Mouse (Mus musculus) stomach, embryonic 14.5 days (tissue): ENCODE results near the gene Pkd1l2. TPM values are rescaled to one million over a fixed set of nuclear protein-coding genes. Genes with fewer than 3 reads are reported as not detected.

Experiments
- ATAC-seq: fragments of 200-750 bp; cut with Nextera tagmentation; 2 replicates; pipeline ENCODE4 v1.8.0; 2017; ENCODE audit warnings: low read depth, moderate TSS enrichment; ENCODE audit not compliant: insufficient number of reproducible peaks, insufficient read depth, low FRiP score
- H3K27ac ChIP-seq: fragments of 300-500 bp; sonication (generic); 2 replicates; pipeline ENCODE4 v1.5.1; 2014; ENCODE audit warnings: mild to moderate bottlenecking, low read length, moderate library complexity, mixed read lengths
- H3K27me3 ChIP-seq: fragments of 300-500 bp; sonication (generic); 2 replicates; pipeline ENCODE4 v1.6.1; 2014; ENCODE audit warnings: low read length, control low read depth, mixed read lengths; ENCODE audit not compliant: control insufficient read depth, insufficient read depth
- H3K36me3 ChIP-seq: fragments of 300-500 bp; sonication (generic); 2 replicates; pipeline ENCODE4 v1.6.1; 2014; ENCODE audit warnings: mild to moderate bottlenecking, control low read depth, low read length, moderate library complexity, mixed read lengths; ENCODE audit not compliant: control insufficient read depth, insufficient read depth
- H3K4me1 ChIP-seq: fragments of 300-500 bp; sonication (generic); 2 replicates; pipeline ENCODE4 v1.6.1; 2014; ENCODE audit warnings: low read length, control low read depth, mixed read lengths; ENCODE audit not compliant: control insufficient read depth, insufficient read depth
- H3K4me2 ChIP-seq: fragments of 300-500 bp; sonication (generic); replicated peaks from 2 replicates; pipeline ENCODE4 v1.6.1; 2014; ENCODE audit warnings: low read depth, low read length, control low read depth
- H3K4me3 ChIP-seq: fragments of 300-500 bp; sonication (generic); 2 replicates; pipeline ENCODE4 v1.5.1; 2014; ENCODE audit warnings: low read depth, low read length, control low read depth
- H3K9ac ChIP-seq: fragments of 300-500 bp; sonication (generic); replicated peaks from 2 replicates; pipeline ENCODE4 v1.6.1; 2014; ENCODE audit warnings: low read depth, mild to moderate bottlenecking, control low read depth, low read length, moderate library complexity, mixed read lengths
- H3K9me3 ChIP-seq: fragments of 300-500 bp; sonication (generic); 2 replicates; pipeline ENCODE4 v1.6.1; 2016; ENCODE audit warnings: low read depth, low read length, control low read depth; ENCODE audit not compliant: control insufficient read depth
- WGBS: fragments of 180-500 bp; shearing (Covaris S2); extraction: QIAGEN DNeasy Blood & Tissue Kit; methylation state at CpG from one replicate; pipeline ENCODE4 v1.1.7; 2014; 5-methylcytosine and 5-hydroxymethylcytosine counted together
- polyA plus RNA-seq: library from polyadenylated mRNA; unstranded; fragments of >200 nt; fragmentation: Nextera tagmentation; extraction: Ambion mirVana; gene quantifications from 2 replicates; pipeline ENCODE4 v1.2.1, GENCODE M21; 2014

Pkd1l2 gene
- polyA plus RNA-seq, 1 experiment from 2014 or later: not detected

- H3K9me3 ChIP-seq: no peaks in the 10 kb centered on the region
- H3K27me3 ChIP-seq: no peaks in the 10 kb centered on the region
- H3K4me1 ChIP-seq: no peaks in the 10 kb centered on the region
- no peak overlapping the region for H3K9ac ChIP-seq
- 82% methylated on average over 7 of the region's 7 CpGs for WGBS
- no peak overlapping the region for H3K4me2 ChIP-seq
- H3K36me3 ChIP-seq: no peaks in the 10 kb centered on the region
- H3K4me3 ChIP-seq: no peak overlapping the region
- no peak overlapping the region for H3K27ac ChIP-seq
- ATAC-seq: no peak
These were observed 3.8 kb downstream of the Pkd1l2 start for GRCm38 (mm10) chr8:117078367-117078926.

DNA sequence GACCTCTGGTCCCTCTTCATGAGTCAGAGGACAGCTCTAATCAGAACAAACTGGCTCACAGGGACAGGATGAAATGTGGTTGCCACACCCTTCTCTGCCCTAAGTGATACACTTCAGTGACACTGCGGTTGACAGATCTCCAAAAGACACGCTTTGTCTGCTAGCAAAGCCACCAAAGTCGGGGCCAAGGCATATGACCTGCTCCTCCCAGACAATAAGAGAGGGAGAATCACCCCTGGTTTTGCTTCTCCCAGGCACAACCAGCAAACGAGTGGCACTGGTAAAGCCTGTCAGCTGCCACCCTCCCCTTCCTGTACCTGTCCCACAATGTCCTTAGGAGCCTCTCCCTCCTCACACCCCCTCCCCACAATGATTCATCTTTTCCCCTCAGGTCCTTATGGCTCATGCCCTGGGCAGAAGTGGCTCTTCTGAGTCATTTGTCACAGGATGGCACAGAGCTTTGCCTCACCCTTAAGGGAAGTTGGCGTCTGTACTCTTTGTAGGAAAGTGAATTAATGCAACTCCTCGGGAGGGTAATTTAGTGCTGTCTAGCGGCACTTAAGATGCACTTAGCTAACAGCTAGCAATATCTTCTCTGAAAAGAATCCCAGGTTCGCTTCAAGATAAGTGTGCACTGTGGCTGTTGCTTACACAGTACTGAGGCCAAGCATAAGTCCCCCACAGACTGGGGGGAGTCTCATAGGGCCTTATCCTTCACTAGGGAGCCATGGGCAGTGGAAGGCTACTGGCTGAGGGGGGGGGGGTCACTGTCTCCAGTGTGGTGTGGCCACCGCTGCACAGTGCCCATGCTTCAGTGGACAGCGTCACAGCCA, 7.7 kb downstream of the Pkd1l2 start:
- Histone ChIP-seq H3K4me2 (no peak overlapping the region), H3K27ac (no peak overlapping the region), H3K36me3 (no peaks in the 10 kb centered on the region), H3K27me3 (no peaks in the 10 kb centered on the region), H3K4me1 (no peaks in the 10 kb centered on the region), H3K9ac (no peak overlapping the region), H3K4me3 (no peak overlapping the region), H3K9me3 (no peaks in the 10 kb centered on the region)
- WGBS: 68% methylated on average over 10 of the region's 10 CpGs
- no peak for ATAC-seq

GRCm38 (mm10) chr8:117069708-117070107, 12.5 kb downstream of the Pkd1l2 start:
- no peak for ATAC-seq
- WGBS: 77% methylated on average over 1 of the region's 1 CpGs
- no peak overlapping the region for H3K4me2 ChIP-seq
- H3K9me3 ChIP-seq: no peaks in the 10 kb centered on the region
- H3K9ac ChIP-seq: no peak overlapping the region
- no peaks in the 10 kb centered on the region for H3K4me1 ChIP-seq
- H3K4me3 ChIP-seq: no peak overlapping the region
- no peaks in the 10 kb centered on the region for H3K36me3 ChIP-seq
- H3K27ac ChIP-seq: no peak overlapping the region
- no peaks in the 10 kb centered on the region for H3K27me3 ChIP-seq

DNA sequence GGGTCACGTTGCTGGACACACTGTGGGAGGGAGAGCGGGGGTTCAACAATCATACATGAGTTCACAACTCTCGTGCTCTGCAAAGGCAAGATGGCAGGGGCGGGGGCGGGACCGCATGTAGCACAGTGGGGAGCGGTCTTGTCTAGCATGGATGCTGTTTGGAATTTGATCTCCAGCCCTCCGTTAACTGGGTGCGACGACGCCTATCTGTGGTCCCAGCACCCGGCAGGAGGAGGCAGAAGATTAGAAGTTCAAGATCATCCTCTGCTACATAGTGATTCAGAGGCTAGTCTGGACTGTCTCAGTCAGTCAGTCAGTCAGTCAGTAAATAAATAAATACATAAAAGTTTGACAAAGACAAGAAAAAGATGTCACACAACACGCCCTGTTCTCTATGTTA, 14.0 kb downstream of the Pkd1l2 start:
- 75% methylated on average over 13 of the region's 13 CpGs for WGBS
- Histone ChIP-seq H3K36me3 (no peaks in the 10 kb centered on the region), H3K4me3 (no peak overlapping the region), H3K27ac (no peak overlapping the region), H3K4me1 (no peaks in the 10 kb centered on the region), H3K9ac (no peak overlapping the region), H3K9me3 (no peaks in the 10 kb centered on the region), H3K4me2 (no peak overlapping the region), H3K27me3 (no peaks in the 10 kb centered on the region)
- ATAC-seq: no peak

GRCm38 (mm10) chr8:117067396-117067795, 14.9 kb downstream of the Pkd1l2 start:
- Histone ChIP-seq H3K4me2 (no peak overlapping the region), H3K27ac (no peak overlapping the region), H3K4me1 (no peaks in the 10 kb centered on the region), H3K4me3 (no peak overlapping the region), H3K9ac (no peak overlapping the region), H3K27me3 (no peaks in the 10 kb centered on the region), H3K9me3 (no peaks in the 10 kb centered on the region), H3K36me3 (no peaks in the 10 kb centered on the region)
- no peak for ATAC-seq
- WGBS: 80% methylated on average over 11 of the region's 11 CpGs

GRCm38 (mm10) chr8:117066955-117067354, 15.3 kb downstream of the Pkd1l2 start:
- H3K4me1 ChIP-seq: no peaks in the 10 kb centered on the region
- H3K4me2 ChIP-seq: no peak overlapping the region
- H3K9me3 ChIP-seq: no peaks in the 10 kb centered on the region; the same call in 1 of the 2 replicates
- 79% methylated on average over 7 of the region's 7 CpGs for WGBS
- H3K9ac ChIP-seq: no peak overlapping the region
- no peak overlapping the region for H3K4me3 ChIP-seq
- H3K36me3 ChIP-seq: no peaks in the 10 kb centered on the region
- H3K27ac ChIP-seq: no peak overlapping the region
- no peak for ATAC-seq
- H3K27me3 ChIP-seq: no peaks in the 10 kb centered on the region

GRCm38 (mm10) chr8:117061180-117061880, 20.9 kb downstream of the Pkd1l2 start:
- WGBS: 64% methylated on average over 13 of the region's 13 CpGs
- ATAC-seq: no peak
- Histone ChIP-seq H3K4me3 (no peak overlapping the region), H3K4me2 (no peak overlapping the region), H3K27me3 (no peaks in the 10 kb centered on the region), H3K36me3 (no peaks in the 10 kb centered on the region), H3K9me3 (no peaks in the 10 kb centered on the region; the same call in 1 of the 2 replicates), H3K27ac (no peak overlapping the region), H3K4me1 (no peaks in the 10 kb centered on the region), H3K9ac (no peak overlapping the region)

DNA sequence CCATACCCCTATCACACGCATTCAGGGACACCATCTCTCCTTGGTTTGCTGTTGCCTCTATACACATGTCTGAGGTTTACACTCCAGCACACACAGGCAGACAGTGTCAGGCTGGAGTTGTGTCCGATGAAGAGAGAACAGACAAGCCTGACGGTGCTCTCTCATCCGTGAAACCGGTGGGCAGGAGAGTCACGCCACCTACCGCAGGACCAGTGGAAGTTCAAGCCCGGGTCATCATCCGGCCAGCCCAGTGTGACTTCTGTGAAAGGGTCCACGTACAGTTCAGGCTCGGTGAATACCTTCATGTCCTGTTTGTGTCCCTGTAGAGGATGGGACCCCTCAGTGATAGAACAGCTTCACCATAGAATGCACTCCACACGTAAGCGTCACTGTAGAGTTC, 21.9 kb downstream of the Pkd1l2 start:
- Histone ChIP-seq H3K27me3 (no peaks in the 10 kb centered on the region), H3K9me3 (no peaks in the 10 kb centered on the region; the same call in 1 of the 2 replicates), H3K4me3 (no peak overlapping the region), H3K4me1 (no peaks in the 10 kb centered on the region), H3K9ac (no peak overlapping the region), H3K36me3 (no peaks in the 10 kb centered on the region), H3K4me2 (no peak overlapping the region), H3K27ac (no peak overlapping the region)
- ATAC-seq: no peak
- WGBS: 79% methylated on average over 13 of the region's 13 CpGs
